9 mouse cellular contexts compared by ENCODE assay signal in genomic region chr3:153973171-153973948, GRCm38 (mm10). TPM values are rescaled to one million over a fixed set of nuclear protein-coding genes. Genes with fewer than 3 reads are reported as not detected.
A peak's percentile ranks its signal among the peaks of the same experiment; 100 is the strongest.
DNase-seq lines count a peak whose midpoint lies in the region; ATAC-seq and TF ChIP-seq lines count a peak whose summit lies in the region.
"Had no signal": no experiment of that assay in that cellular context is flagged by ENCODE, and none has a peak within 500 bp of the region (broad histone marks: within the 10 kb centered on the region; RNA-seq: fewer than 3 reads in every experiment).

Gene Slc44a5 (plus strand): TSS chr3:153973436.

- no peaks in the 10 kb centered on the region for H3K9me3 ChIP-seq in heart, embryonic 10.5 days
- no peaks in the 10 kb centered on the region for H3K9me3 ChIP-seq in forebrain, embryonic 10.5 days
- no peaks in the 10 kb centered on the region for H3K9me3 ChIP-seq in intestine, embryonic 16.5 days (ENCODE audit: control insufficient read depth, low read length)
- peaks cover 25% of the 10 kb centered on the region for H3K9me3 ChIP-seq in megakaryocyte, embryonic 14.5 days

- peak within 1 kb of the TSS; percentile 76 for H3K4me3 ChIP-seq in heart, embryonic 10.5 days
- H3K4me3 ChIP-seq in forebrain, embryonic 10.5 days = peak within 1 kb of the TSS; percentile 75
- H3K4me3 ChIP-seq in intestine, embryonic 16.5 days (ENCODE audit: low read length) = peak within 1 kb of the TSS; percentile 56
- peak within 1 kb of the TSS; percentile 62 for H3K4me3 ChIP-seq in megakaryocyte, embryonic 14.5 days (replicated peaks)
- H3K4me3 ChIP-seq in small intestine, adult 2 months (ENCODE audit: low read depth, low read length) = peak within 1 kb of the TSS; percentile 30

- H3K27me3 ChIP-seq in heart, embryonic 10.5 days (ENCODE audit: insufficient read depth, poor library complexity, severe bottlenecking) = peaks cover 60% of the 10 kb centered on the region
- peaks cover 64% of the 10 kb centered on the region for H3K27me3 ChIP-seq in forebrain, embryonic 10.5 days (ENCODE audit: poor library complexity, severe bottlenecking)
- peaks cover 23% of the 10 kb centered on the region for H3K27me3 ChIP-seq in intestine, embryonic 16.5 days (replicated peaks; ENCODE audit: control insufficient read depth, insufficient read depth, low read length)
- H3K27me3 ChIP-seq in megakaryocyte, embryonic 14.5 days (replicated peaks) = peaks cover 67% of the 10 kb centered on the region
- H3K27me3 ChIP-seq in small intestine, adult 2 months (ENCODE audit: control insufficient read depth, insufficient read depth, low read length) = peaks cover 17% of the 10 kb centered on the region

- H3K9ac ChIP-seq in intestine, embryonic 16.5 days (ENCODE audit: low read depth, low read length) = peak within 1 kb of the TSS; percentile 68

- no peaks in the 10 kb centered on the region for H3K36me3 ChIP-seq in heart, embryonic 10.5 days
- no peaks in the 10 kb centered on the region for H3K36me3 ChIP-seq in forebrain, embryonic 10.5 days (replicated peaks)
- H3K36me3 ChIP-seq in intestine, embryonic 16.5 days (ENCODE audit: control insufficient read depth, insufficient read depth, low read length) = no peaks in the 10 kb centered on the region
- H3K36me3 ChIP-seq in megakaryocyte, embryonic 14.5 days (replicated peaks; ENCODE audit: low read length) = no peaks in the 10 kb centered on the region
- H3K36me3 ChIP-seq in small intestine, adult 2 months (ENCODE audit: control insufficient read depth, insufficient read depth, low read length) = no peaks in the 10 kb centered on the region

- no peak for DNase-seq in heart, embryonic 10.5 days (ENCODE audit: low spot score)
- no peak for DNase-seq in heart, postnatal 25 days (ENCODE audit: low spot score)
- peak; percentile 67 for DNase-seq in brain, adult 2 months (ENCODE audit: low read depth, low spot score)
- DNase-seq in forebrain, embryonic 10.5 days (ENCODE audit: extremely low spot score, low spot score) = peak; percentile 32
- no peak for DNase-seq in urinary bladder, postnatal 10 days (ENCODE audit: low spot score)

- WGBS in heart, embryonic 10.5 days = under 1% methylated on average over 61 of the region's 66 CpGs
- 1% methylated on average over 65 of the region's 66 CpGs for WGBS in forebrain, embryonic 10.5 days
- 1% methylated on average over 60 of the region's 66 CpGs for WGBS in intestine, embryonic 16.5 days
- 3% methylated on average over 66 of the region's 66 CpGs for WGBS in small intestine, adult 2 months

- TF ChIP-seq CTCF in small intestine, adult 2 months (IDR thresholded peaks at IDR 0.05; ENCODE audit: extremely low read depth, insufficient read length, insufficient replicate concordance, low read depth, low read length) = no peak

- H3K4me1 ChIP-seq in heart, embryonic 10.5 days = peaks cover 26% of the 10 kb centered on the region
- peaks cover 26% of the 10 kb centered on the region for H3K4me1 ChIP-seq in forebrain, embryonic 10.5 days
- H3K4me1 ChIP-seq in intestine, embryonic 16.5 days (ENCODE audit: control insufficient read depth, insufficient read depth, low read length) = peaks cover 3% of the 10 kb centered on the region; the same call in 1 of the 2 replicates
- H3K4me1 ChIP-seq in megakaryocyte, embryonic 14.5 days = peaks cover 23% of the 10 kb centered on the region
- H3K4me1 ChIP-seq in small intestine, adult 2 months (ENCODE audit: control insufficient read depth, insufficient read depth, insufficient read length, low read length) = no peaks in the 10 kb centered on the region

- ATAC-seq in intestine, embryonic 16.5 days = peak; percentile 80

- H3K4me2 ChIP-seq in intestine, embryonic 16.5 days (ENCODE audit: low read depth, low read length) = peak within 1 kb of the TSS; percentile 92

- H3K27ac ChIP-seq in heart, embryonic 10.5 days = peak within 1 kb of the TSS; percentile 76
- H3K27ac ChIP-seq in forebrain, embryonic 10.5 days = peak within 1 kb of the TSS; percentile 84
- no peak within 1 kb of the TSS for H3K27ac ChIP-seq in intestine, embryonic 16.5 days (ENCODE audit: low read length)
- H3K27ac ChIP-seq in small intestine, adult 2 months (ENCODE audit: insufficient read depth, low read depth, low read length) = no peak within 1 kb of the TSS

- no peak for TF ChIP-seq POLR2A in small intestine, adult 2 months (IDR thresholded peaks at IDR 0.05; ENCODE audit: low read depth, low read length)

- intact Hi-C loops in heart, postnatal 25 days (cut with DNase I) = no loop called here

RNA-seq across cellular contexts. Expression of gene Slc44a5, which starts in this region (rescaled TPM):
- polyA plus RNA-seq in heart, embryonic 10.5 days (2016; fragmentation: Nextera tagmentation; extraction: Ambion mirVana) = 1.0 and 1.1 TPM in 2 replicates
- total RNA-seq in heart, postnatal 25 days (2021) = under 1 TPM; 0.05 to 0.14 TPM
- polyA plus RNA-seq in forebrain, embryonic 10.5 days (2016; fragmentation: Nextera tagmentation; extraction: Ambion mirVana) = 0.82 and 0.91 TPM in 2 replicates
- 0.56 and 0.59 TPM in 2 replicates for polyA plus RNA-seq in intestine, embryonic 16.5 days (2015; fragmentation: Nextera tagmentation; extraction: Ambion mirVana)
- polyA plus RNA-seq in megakaryocyte, embryonic 14.5 days (2012; ENCODE audit: insufficient read depth, low replicate concordance) = not detected in 2 replicates
- 0.03 TPM in 2 replicates for polyA plus RNA-seq in small intestine, adult 2 months (2012; rRNA removed)
- total RNA-seq: heart, postnatal 36 days had no signal

Comparison
In these comparisons a context has a peak if more than half of its experiments do, and no peak if none do; other contexts are left out.
1. Peak in DNase-seq, H3K4me3 ChIP-seq and H3K27ac ChIP-seq in forebrain, embryonic 10.5 days; RNA of the gene not detected or under 1 TPM.
2. Peak in ATAC-seq, H3K4me3 ChIP-seq, H3K9ac ChIP-seq and H3K4me2 ChIP-seq in intestine, embryonic 16.5 days; RNA of the gene not detected or under 1 TPM.